Comparison of ENCODE assay signal across 8 mouse cellular contexts in genomic region chr6:21984990-21985731, GRCm38 (mm10). TPM values are rescaled to one million over a fixed set of nuclear protein-coding genes. Genes with fewer than 3 reads are reported as not detected.
DNase-seq lines count a peak whose midpoint lies in the region; ATAC-seq and TF ChIP-seq lines count a peak whose summit lies in the region.

No protein-coding gene starts in this region.

- H3K27ac ChIP-seq in ES-Bruce4 (ENCODE audit: insufficient read depth, low read length) = no peak overlapping the region
- peak overlapping the region; percentile 84 for H3K27ac ChIP-seq in embryonic facial prominence, embryonic 12.5 days
- H3K27ac ChIP-seq in heart, embryonic 13.5 days (replicated peaks) = peak overlapping the region; percentile 56; the same call in 1 of the 2 replicates
- peak overlapping the region; percentile 68 for H3K27ac ChIP-seq in kidney, postnatal 0 days
- H3K27ac ChIP-seq in liver, embryonic 16.5 days (ENCODE audit: low read length) = peak overlapping the region; percentile 9; the same call in 1 of the 2 replicates
- no peak overlapping the region for H3K27ac ChIP-seq in neural tube, embryonic 12.5 days

- H3K27me3 ChIP-seq in ES-Bruce4 (ENCODE audit: control insufficient read depth, insufficient read depth, low read length, poor library complexity, severe bottlenecking) = no peaks in the 10 kb centered on the region
- H3K27me3 ChIP-seq in embryonic facial prominence, embryonic 12.5 days = no peaks in the 10 kb centered on the region
- H3K27me3 ChIP-seq in heart, embryonic 13.5 days (replicated peaks) = 0 out of 2 replicates have a peak, but pooled peaks cover 6% of the 10 kb centered on the region
- no peaks in the 10 kb centered on the region for H3K27me3 ChIP-seq in kidney, postnatal 0 days (ENCODE audit: insufficient read depth, low read length)
- H3K27me3 ChIP-seq in liver, embryonic 16.5 days (ENCODE audit: control insufficient read depth, insufficient read depth, low read depth, low read length) = peaks cover 21% of the 10 kb centered on the region
- peaks cover 14% of the 10 kb centered on the region for H3K27me3 ChIP-seq in neural tube, embryonic 12.5 days (replicated peaks)

- peak overlapping the region; percentile 50; the same call in 1 of the 2 replicates for H3K4me3 ChIP-seq in ES-Bruce4 (ENCODE audit: low read depth, low read length)
- peak overlapping the region; percentile 54 for H3K4me3 ChIP-seq in embryonic facial prominence, embryonic 12.5 days
- peak overlapping the region; percentile 63 for H3K4me3 ChIP-seq in heart, embryonic 13.5 days
- peak overlapping the region; percentile 49 for H3K4me3 ChIP-seq in kidney, postnatal 0 days (replicated peaks; ENCODE audit: low read depth, low read length)
- peak overlapping the region; percentile 47 for H3K4me3 ChIP-seq in liver, embryonic 16.5 days (ENCODE audit: low read depth, low read length)
- H3K4me3 ChIP-seq in neural tube, embryonic 12.5 days = peak overlapping the region; percentile 33

- TF ChIP-seq CTCF in ES-Bruce4 (IDR thresholded peaks at IDR 0.05; ENCODE audit: low read depth, low read length) = no peak
- peak; percentile 88 for TF ChIP-seq CTCF in kidney, postnatal 0 days (IDR thresholded peaks at IDR 0.05; ENCODE audit: low read depth)

- no peak for TF ChIP-seq POLR2A in ES-Bruce4 (IDR thresholded peaks at IDR 0.05; ENCODE audit: insufficient read depth, low read length)

- no peaks in the 10 kb centered on the region for H3K9me3 ChIP-seq in ES-Bruce4 (replicated peaks; ENCODE audit: control insufficient read depth, insufficient read depth, low read length, poor library complexity, severe bottlenecking)
- H3K9me3 ChIP-seq in embryonic facial prominence, embryonic 12.5 days = no peaks in the 10 kb centered on the region
- no peaks in the 10 kb centered on the region for H3K9me3 ChIP-seq in heart, embryonic 13.5 days
- no peaks in the 10 kb centered on the region for H3K9me3 ChIP-seq in kidney, postnatal 0 days (replicated peaks; ENCODE audit: low read length)
- no peaks in the 10 kb centered on the region for H3K9me3 ChIP-seq in liver, embryonic 16.5 days (replicated peaks; ENCODE audit: control insufficient read depth, low read length)
- H3K9me3 ChIP-seq in neural tube, embryonic 12.5 days = no peaks in the 10 kb centered on the region

- no peak for TF ChIP-seq EP300 in ES-Bruce4 (IDR thresholded peaks at IDR 0.05; ENCODE audit: insufficient read depth, low read depth, low read length)

- peak; percentile 72 to 96 for DNase-seq in adrenal gland, adult (ENCODE audit: inconsistent age in 2 of 2, low spot score in 1 of 2)
- peak; percentile 98 for DNase-seq in kidney, postnatal 0 days (ENCODE audit: low spot score)

- H3K36me3 ChIP-seq in ES-Bruce4 (ENCODE audit: control insufficient read depth, insufficient read depth, low read length, poor library complexity, severe bottlenecking) = no peaks in the 10 kb centered on the region
- H3K36me3 ChIP-seq in embryonic facial prominence, embryonic 12.5 days = no peaks in the 10 kb centered on the region
- no peaks in the 10 kb centered on the region for H3K36me3 ChIP-seq in heart, embryonic 13.5 days
- H3K36me3 ChIP-seq in kidney, postnatal 0 days (ENCODE audit: insufficient read depth, low read length) = no peaks in the 10 kb centered on the region
- H3K36me3 ChIP-seq in liver, embryonic 16.5 days (ENCODE audit: control insufficient read depth, insufficient read depth) = no peaks in the 10 kb centered on the region
- no peaks in the 10 kb centered on the region for H3K36me3 ChIP-seq in neural tube, embryonic 12.5 days

- H3K9ac ChIP-seq in ES-Bruce4 (ENCODE audit: low read depth, poor library complexity, severe bottlenecking) = no peak overlapping the region
- H3K9ac ChIP-seq in embryonic facial prominence, embryonic 12.5 days = peak overlapping the region; percentile 63
- peak overlapping the region; percentile 81 for H3K9ac ChIP-seq in heart, embryonic 13.5 days
- peak overlapping the region; percentile 40; the same call in 1 of the 2 replicates for H3K9ac ChIP-seq in kidney, postnatal 0 days (ENCODE audit: low read depth, low read length)
- 0 out of 2 replicates have a peak overlapping the region, but pooled peaks have one; percentile 14 for H3K9ac ChIP-seq in liver, embryonic 16.5 days (ENCODE audit: low read depth, low read length)
- no peak overlapping the region for H3K9ac ChIP-seq in neural tube, embryonic 12.5 days

- H3K4me2 ChIP-seq in embryonic facial prominence, embryonic 12.5 days (replicated peaks) = peak overlapping the region; percentile 76
- H3K4me2 ChIP-seq in heart, embryonic 13.5 days = peak overlapping the region; percentile 93
- peak overlapping the region; percentile 87 for H3K4me2 ChIP-seq in kidney, postnatal 0 days (ENCODE audit: low read length)
- H3K4me2 ChIP-seq in liver, embryonic 16.5 days (ENCODE audit: low read depth, low read length) = peak overlapping the region; percentile 60
- H3K4me2 ChIP-seq in neural tube, embryonic 12.5 days (replicated peaks) = peak overlapping the region; percentile 72

- WGBS in embryonic facial prominence, embryonic 12.5 days = 6% methylated on average over 16 of the region's 16 CpGs
- WGBS in heart, embryonic 13.5 days = 5% methylated on average over 16 of the region's 16 CpGs
- WGBS in kidney, postnatal 0 days = 4% methylated on average over 16 of the region's 16 CpGs
- WGBS in liver, embryonic 16.5 days (ENCODE audit: insufficient replicate concordance) = 6% methylated on average over 16 of the region's 16 CpGs
- WGBS in neural tube, embryonic 12.5 days = 9% methylated on average over 16 of the region's 16 CpGs

- ATAC-seq in embryonic facial prominence, embryonic 12.5 days (ENCODE audit: insufficient number of reproducible peaks, insufficient read depth, low FRiP score, low TSS enrichment) = peak; percentile 44; the same call in 1 of the 2 replicates
- ATAC-seq in heart, embryonic 13.5 days (ENCODE audit: extremely low read depth, insufficient number of reproducible peaks, low FRiP score, low TSS enrichment) = no peak; the same call in 1 of the 2 replicates
- ATAC-seq in kidney, postnatal 0 days (replicated peaks; ENCODE audit: low FRiP score, low read depth) = peak; percentile 75
- ATAC-seq in liver, embryonic 16.5 days (ENCODE audit: low read depth) = peak; percentile 47
- peak; percentile 71 for ATAC-seq in neural tube, embryonic 12.5 days (ENCODE audit: low FRiP score, low read depth)
- no peak for ATAC-seq in erythroid progenitor cell, adult 5-6 weeks (replicated peaks; ENCODE audit: low FRiP score, poor library complexity, severe bottlenecking)

- H3K4me1 ChIP-seq in ES-Bruce4 (ENCODE audit: control insufficient read depth, insufficient read depth, low read length) = no peaks in the 10 kb centered on the region
- H3K4me1 ChIP-seq in embryonic facial prominence, embryonic 12.5 days = no peaks in the 10 kb centered on the region
- H3K4me1 ChIP-seq in heart, embryonic 13.5 days = 0 out of 2 replicates have a peak, but pooled peaks cover 6% of the 10 kb centered on the region
- no peaks in the 10 kb centered on the region for H3K4me1 ChIP-seq in kidney, postnatal 0 days (replicated peaks; ENCODE audit: insufficient read depth, low read length)
- H3K4me1 ChIP-seq in liver, embryonic 16.5 days (ENCODE audit: control insufficient read depth, low read depth, low read length) = no peaks in the 10 kb centered on the region
- H3K4me1 ChIP-seq in neural tube, embryonic 12.5 days = peaks cover 10% of the 10 kb centered on the region

RNA-seq across cellular contexts. Expression of gene Cped1, which starts 0.6 kb away (rescaled TPM):
- polyA plus RNA-seq in ES-Bruce4 (2011; ENCODE audit: insufficient read depth, insufficient read length, low read depth, missing spikeins) = 0.30 and 0.90 TPM in 2 replicates
- 34.7 and 35.9 TPM in 2 replicates for polyA plus RNA-seq in embryonic facial prominence, embryonic 12.5 days (2016; fragmentation: Nextera tagmentation; extraction: Ambion mirVana)
- 5.8 and 6.0 TPM in 2 replicates for polyA plus RNA-seq in heart, embryonic 13.5 days (2015; fragmentation: Nextera tagmentation; extraction: Ambion mirVana)
- polyA plus RNA-seq in kidney, postnatal 0 days (2015; fragmentation: Nextera tagmentation; extraction: Ambion mirVana) = 22.3 and 23.0 TPM in 2 replicates
- 4.0 and 5.0 TPM in 2 replicates for polyA plus RNA-seq in liver, embryonic 16.5 days (2015; fragmentation: Nextera tagmentation; extraction: Ambion mirVana)
- 6.5 and 8.0 TPM in 2 replicates for polyA plus RNA-seq in neural tube, embryonic 12.5 days (2016; fragmentation: Nextera tagmentation; extraction: Ambion mirVana)
- total RNA-seq in erythroid progenitor cell, adult 5-6 weeks (2015; ENCODE audit: low replicate concordance) = not detected in 2 replicates
- 0.26 and 0.53 TPM in 2 replicates for total RNA-seq in erythroid progenitor cell, adult 5-6 weeks (2017; ENCODE audit: low replicate concordance)

RNA-seq across cellular contexts. Expression of gene Ing3, which starts 35.8 kb away (rescaled TPM):
- 24.1 and 26.1 TPM in 2 replicates for polyA plus RNA-seq in ES-Bruce4 (2011; ENCODE audit: insufficient read depth, insufficient read length, low read depth, missing spikeins)
- polyA plus RNA-seq in embryonic facial prominence, embryonic 12.5 days (2016; fragmentation: Nextera tagmentation; extraction: Ambion mirVana) = 59.3 and 64.1 TPM in 2 replicates
- 30.4 and 36.3 TPM in 2 replicates for polyA plus RNA-seq in heart, embryonic 13.5 days (2015; fragmentation: Nextera tagmentation; extraction: Ambion mirVana)
- 60.4 and 61.8 TPM in 2 replicates for polyA plus RNA-seq in kidney, postnatal 0 days (2015; fragmentation: Nextera tagmentation; extraction: Ambion mirVana)
- polyA plus RNA-seq in liver, embryonic 16.5 days (2015; fragmentation: Nextera tagmentation; extraction: Ambion mirVana) = 15.4 and 17.0 TPM in 2 replicates
- polyA plus RNA-seq in neural tube, embryonic 12.5 days (2016; fragmentation: Nextera tagmentation; extraction: Ambion mirVana) = 47.2 and 47.5 TPM in 2 replicates
- 21.0 and 31.4 TPM in 2 replicates for total RNA-seq in erythroid progenitor cell, adult 5-6 weeks (2015; ENCODE audit: low replicate concordance)
- total RNA-seq in erythroid progenitor cell, adult 5-6 weeks (2017; ENCODE audit: low replicate concordance) = 4.2 and 21.2 TPM in 2 replicates

Comparison
In these comparisons a context has a peak if more than half of its experiments do, and no peak if none do; other contexts are left out.
1. H3K27ac ChIP-seq: peak in embryonic facial prominence, embryonic 12.5 days (single experiment), heart, embryonic 13.5 days (single experiment), kidney, postnatal 0 days (single experiment) and liver, embryonic 16.5 days (single experiment); none in ES-Bruce4 (single experiment) and neural tube, embryonic 12.5 days (single experiment).
2. H3K9ac ChIP-seq: peak in embryonic facial prominence, embryonic 12.5 days (single experiment), heart, embryonic 13.5 days (single experiment), kidney, postnatal 0 days (single experiment) and liver, embryonic 16.5 days (single experiment); none in ES-Bruce4 (single experiment) and neural tube, embryonic 12.5 days (single experiment).
3. ATAC-seq: peak in embryonic facial prominence, embryonic 12.5 days (single experiment), kidney, postnatal 0 days (single experiment), liver, embryonic 16.5 days (single experiment) and neural tube, embryonic 12.5 days (single experiment); none in heart, embryonic 13.5 days (single experiment) and erythroid progenitor cell, adult 5-6 weeks (single experiment).
4. Peak in every context shown above with its lines, with median percentiles within 50 percentile points of each other: H3K4me3 ChIP-seq and H3K4me2 ChIP-seq.